Mouse (Mus musculus): ENCODE results near the gene Zc2hc1c. TPM values are rescaled to one million over a fixed set of nuclear protein-coding genes. Genes with fewer than 3 reads are reported as not detected.
A peak's percentile ranks its signal among the peaks of the same experiment; 100 is the strongest.

Zc2hc1c gene
- polyA plus RNA-seq, 1 experiment from 2014 or later = 1.9 TPM

- peaks cover 6% of the 10 kb centered on the region for H3K4me1 ChIP-seq
- peaks cover 23% of the 10 kb centered on the region for H3K36me3 ChIP-seq
- H3K27me3 ChIP-seq = no peaks in the 10 kb centered on the region
- H3K4me3 ChIP-seq = no peak overlapping the region
- no peak overlapping the region for H3K4me2 ChIP-seq
- H3K9ac ChIP-seq = no peak overlapping the region
- WGBS = 21% methylated on average over 7 of the region's 7 CpGs
- H3K9me3 ChIP-seq = no peaks in the 10 kb centered on the region
- ATAC-seq (ENCODE audit: insufficient number of reproducible peaks, low FRiP score, low TSS enrichment, low read depth) = no peak
- H3K27ac ChIP-seq = no peak overlapping the region
Observed at GRCm38 (mm10) chr12:85344252-85344651, 55.9 kb downstream of the Zc2hc1c start.

GRCm38 (mm10) chr12:85345559-85345958 lies 57.2 kb downstream of the Zc2hc1c start:
- Histone ChIP-seq H3K36me3 (peaks cover 27% of the 10 kb centered on the region), H3K9me3 (no peaks in the 10 kb centered on the region), H3K4me1 (peaks cover 4% of the 10 kb centered on the region; the same call in 1 of the 2 replicates), H3K27me3 (no peaks in the 10 kb centered on the region), H3K4me3 (no peak overlapping the region), H3K9ac (no peak overlapping the region), H3K27ac (no peak overlapping the region), H3K4me2 (no peak overlapping the region)
- no peak for ATAC-seq (ENCODE audit: insufficient number of reproducible peaks, low FRiP score, low TSS enrichment, low read depth)
- WGBS = 77% methylated on average over 6 of the region's 6 CpGs

- no peak for ATAC-seq (ENCODE audit: insufficient number of reproducible peaks, low FRiP score, low TSS enrichment, low read depth)
Observed at GRCm38 (mm10) chr12:85346374-85346773, 58.0 kb downstream of the Zc2hc1c start.

DNA sequence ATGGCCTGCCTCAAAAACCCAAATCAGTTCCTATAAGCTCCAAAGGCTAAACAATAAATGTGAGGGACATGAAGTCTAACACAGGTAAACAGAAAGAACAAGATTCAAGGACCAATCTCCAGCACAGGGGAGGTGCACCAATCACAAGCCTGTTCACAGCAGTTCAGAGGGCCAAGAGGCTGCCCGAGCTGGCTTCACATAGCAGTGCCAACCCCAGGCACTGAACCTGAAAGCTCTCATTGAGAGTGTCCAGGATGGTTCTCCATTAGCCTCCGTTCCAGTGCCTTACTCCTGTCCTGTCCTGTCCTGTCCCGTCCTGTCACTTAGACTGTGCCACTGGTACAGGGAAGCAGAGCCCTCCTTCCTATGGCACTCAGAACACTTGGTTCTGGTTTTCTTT lies 58.8 kb downstream of the Zc2hc1c start:
- H3K4me1 ChIP-seq = peaks cover 5% of the 10 kb centered on the region; the same call in 1 of the 2 replicates
- no peak overlapping the region for H3K9ac ChIP-seq
- ATAC-seq (ENCODE audit: insufficient number of reproducible peaks, low FRiP score, low TSS enrichment, low read depth) = no peak
- no peak overlapping the region for H3K4me3 ChIP-seq
- 0 out of 2 replicates have a peak overlapping the region, but pooled peaks have one; percentile 3 for H3K27ac ChIP-seq
- no peak overlapping the region for H3K4me2 ChIP-seq
- peaks cover 23% of the 10 kb centered on the region for H3K36me3 ChIP-seq
- no peaks in the 10 kb centered on the region for H3K27me3 ChIP-seq
- WGBS = 78% methylated on average over 3 of the region's 3 CpGs
- no peaks in the 10 kb centered on the region for H3K9me3 ChIP-seq

More at GRCm38 (mm10) chr12:85346374-85346773, 58.0 kb downstream of the Zc2hc1c start:
- no peaks in the 10 kb centered on the region for H3K27me3 ChIP-seq
- H3K9me3 ChIP-seq = no peaks in the 10 kb centered on the region
- no peak overlapping the region for H3K4me3 ChIP-seq
- WGBS = 62% methylated on average over 3 of the region's 3 CpGs
- H3K36me3 ChIP-seq = peaks cover 27% of the 10 kb centered on the region
- no peak overlapping the region for H3K4me2 ChIP-seq
- no peak overlapping the region for H3K9ac ChIP-seq
- H3K4me1 ChIP-seq = peaks cover 6% of the 10 kb centered on the region; the same call in 1 of the 2 replicates
- H3K27ac ChIP-seq = no peak overlapping the region

DNA sequence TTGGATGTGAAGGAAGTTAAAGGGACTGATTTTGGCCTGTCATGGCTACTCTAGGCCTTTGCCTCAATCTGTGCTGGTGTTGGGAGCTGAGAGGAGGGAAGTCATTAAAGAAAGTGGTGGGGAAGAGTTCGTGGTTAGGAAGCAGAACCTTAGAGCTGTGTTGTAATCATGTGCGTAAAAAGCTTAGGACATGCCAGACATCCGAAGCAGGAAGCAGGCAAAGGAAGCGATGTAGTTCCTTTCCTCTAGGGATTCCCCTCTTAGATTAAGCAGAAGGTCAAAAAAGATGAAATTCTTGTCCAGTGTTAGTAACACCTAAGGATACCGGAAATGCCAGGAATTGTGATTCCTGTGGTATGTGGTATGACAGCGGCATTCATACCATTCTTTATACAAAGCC lies 59.9 kb downstream of the Zc2hc1c start:
- H3K27ac ChIP-seq = no peak overlapping the region
- no peak overlapping the region for H3K4me2 ChIP-seq
- ATAC-seq (ENCODE audit: insufficient number of reproducible peaks, low FRiP score, low TSS enrichment, low read depth) = no peak
- H3K9ac ChIP-seq = no peak overlapping the region
- H3K27me3 ChIP-seq = no peaks in the 10 kb centered on the region
- H3K36me3 ChIP-seq = peaks cover 28% of the 10 kb centered on the region
- no peak overlapping the region for H3K4me3 ChIP-seq
- no peaks in the 10 kb centered on the region for H3K9me3 ChIP-seq
- WGBS = 66% methylated on average over 6 of the region's 6 CpGs
- H3K4me1 ChIP-seq = peaks cover 5% of the 10 kb centered on the region; the same call in 1 of the 2 replicates

Small RNAs within 50 kb of the gene (microRNA-seq; reads per million reads assigned to microRNA genes)
- not detected for gene Mir6938

Other genes starting within 250 kb of the Zc2hc1c start
- 3.6 and 3.9 TPM in 2 replicates for gene Prox2, start 177.8 kb upstream of the Zc2hc1c start, polyA plus RNA-seq (2015; fragmentation: Nextera tagmentation; extraction: Ambion mirVana)
- gene Dlst, start 177.8 kb upstream of the Zc2hc1c start, polyA plus RNA-seq (2015; fragmentation: Nextera tagmentation; extraction: Ambion mirVana) = 96.0 and 108 TPM in 2 replicates
- 0.53 and 0.88 TPM in 2 replicates for gene Rps6kl1, start 137.3 kb upstream of the Zc2hc1c start, polyA plus RNA-seq (2015; fragmentation: Nextera tagmentation; extraction: Ambion mirVana)
- gene Pgf, start 110.8 kb upstream of the Zc2hc1c start, polyA plus RNA-seq (2015; fragmentation: Nextera tagmentation; extraction: Ambion mirVana) = 15.5 and 18.4 TPM in 2 replicates
- gene Eif2b2, start 69.1 kb upstream of the Zc2hc1c start, polyA plus RNA-seq (2015; fragmentation: Nextera tagmentation; extraction: Ambion mirVana) = 79.4 and 83.8 TPM in 2 replicates
- 8.1 and 9.4 TPM in 2 replicates for gene Mlh3, start 18.0 kb upstream of the Zc2hc1c start, polyA plus RNA-seq (2015; fragmentation: Nextera tagmentation; extraction: Ambion mirVana)
- gene Acyp1, start 153 bp upstream of the Zc2hc1c start, polyA plus RNA-seq (2015; fragmentation: Nextera tagmentation; extraction: Ambion mirVana) = 41.8 and 42.0 TPM in 2 replicates
- gene Nek9, start 50.8 kb downstream of the Zc2hc1c start, polyA plus RNA-seq (2015; fragmentation: Nextera tagmentation; extraction: Ambion mirVana) = 17.4 and 23.1 TPM in 2 replicates
- gene Tmed10, start 86.3 kb downstream of the Zc2hc1c start, polyA plus RNA-seq (2015; fragmentation: Nextera tagmentation; extraction: Ambion mirVana) = 361 and 367 TPM in 2 replicates
- gene Fos, start 185.3 kb downstream of the Zc2hc1c start, polyA plus RNA-seq (2015; fragmentation: Nextera tagmentation; extraction: Ambion mirVana) = 38.8 and 48.3 TPM in 2 replicates

All from limb, embryonic 15.5 days (tissue).